8 mouse cellular contexts compared by ENCODE assay signal in genomic region chr11:22286371-22286872, GRCm38 (mm10). TPM values are rescaled to one million over a fixed set of nuclear protein-coding genes. Genes with fewer than 3 reads are reported as not detected.
DNase-seq lines count a peak whose midpoint lies in the region; ATAC-seq and TF ChIP-seq lines count a peak whose summit lies in the region.

No protein-coding gene starts in this region.

- TF ChIP-seq CTCF in kidney, postnatal 0 days (IDR thresholded peaks at IDR 0.05; ENCODE audit: low read depth) = 0 out of 2 replicates have a peak, but pooled peaks have one; percentile 20
- TF ChIP-seq CTCF in small intestine, adult 2 months (IDR thresholded peaks at IDR 0.05; ENCODE audit: extremely low read depth, insufficient read length, insufficient replicate concordance, low read depth, low read length) = no peak

- peak overlapping the region; percentile 87 for H3K9ac ChIP-seq in embryonic facial prominence, embryonic 11.5 days (replicated peaks; ENCODE audit: low read length)
- peak overlapping the region; percentile 94 for H3K9ac ChIP-seq in heart, embryonic 12.5 days
- H3K9ac ChIP-seq in kidney, postnatal 0 days (ENCODE audit: low read depth, low read length) = peak overlapping the region; percentile 83
- peak overlapping the region; percentile 85 for H3K9ac ChIP-seq in lung, embryonic 15.5 days

- no peaks in the 10 kb centered on the region for H3K27me3 ChIP-seq in embryonic facial prominence, embryonic 11.5 days (ENCODE audit: control insufficient read depth, insufficient read depth, low read length)
- H3K27me3 ChIP-seq in heart, embryonic 12.5 days (replicated peaks) = no peaks in the 10 kb centered on the region
- no peaks in the 10 kb centered on the region for H3K27me3 ChIP-seq in kidney, postnatal 0 days (ENCODE audit: insufficient read depth, low read length)
- H3K27me3 ChIP-seq in lung, embryonic 15.5 days = no peaks in the 10 kb centered on the region
- H3K27me3 ChIP-seq in small intestine, adult 2 months (ENCODE audit: control insufficient read depth, insufficient read depth, low read length) = no peaks in the 10 kb centered on the region

- TF ChIP-seq POLR2A in small intestine, adult 2 months (IDR thresholded peaks at IDR 0.05; ENCODE audit: low read depth, low read length) = no peak

- no peaks in the 10 kb centered on the region for H3K4me1 ChIP-seq in embryonic facial prominence, embryonic 11.5 days (ENCODE audit: control insufficient read depth, insufficient read depth, low read length)
- H3K4me1 ChIP-seq in heart, embryonic 12.5 days (replicated peaks) = peaks cover 20% of the 10 kb centered on the region
- 0 out of 2 replicates have a peak, but pooled peaks cover 3% of the 10 kb centered on the region for H3K4me1 ChIP-seq in kidney, postnatal 0 days (replicated peaks; ENCODE audit: insufficient read depth, low read length)
- peaks cover 15% of the 10 kb centered on the region for H3K4me1 ChIP-seq in lung, embryonic 15.5 days
- peaks cover 2% of the 10 kb centered on the region for H3K4me1 ChIP-seq in small intestine, adult 2 months (ENCODE audit: control insufficient read depth, insufficient read depth, insufficient read length, low read length)

- H3K36me3 ChIP-seq in embryonic facial prominence, embryonic 11.5 days (replicated peaks; ENCODE audit: control insufficient read depth, insufficient read depth, low read depth, low read length) = no peaks in the 10 kb centered on the region
- peaks cover 15% of the 10 kb centered on the region for H3K36me3 ChIP-seq in heart, embryonic 12.5 days
- H3K36me3 ChIP-seq in kidney, postnatal 0 days (ENCODE audit: insufficient read depth, low read length) = no peaks in the 10 kb centered on the region
- peaks cover 11% of the 10 kb centered on the region; the same call in 1 of the 2 replicates for H3K36me3 ChIP-seq in lung, embryonic 15.5 days
- H3K36me3 ChIP-seq in small intestine, adult 2 months (ENCODE audit: control insufficient read depth, insufficient read depth, low read length) = 0 out of 2 replicates have a peak, but pooled peaks cover 2% of the 10 kb centered on the region

- H3K4me3 ChIP-seq in embryonic facial prominence, embryonic 11.5 days (ENCODE audit: low read depth, low read length) = peak overlapping the region; percentile 70
- H3K4me3 ChIP-seq in heart, embryonic 12.5 days = peak overlapping the region; percentile 95
- peak overlapping the region; percentile 73 for H3K4me3 ChIP-seq in kidney, postnatal 0 days (replicated peaks; ENCODE audit: low read depth, low read length)
- peak overlapping the region; percentile 91 for H3K4me3 ChIP-seq in lung, embryonic 15.5 days
- peak overlapping the region; percentile 99 for H3K4me3 ChIP-seq in small intestine, adult 2 months (ENCODE audit: low read depth, low read length)

- under 1% methylated on average over 37 of the region's 39 CpGs for WGBS in embryonic facial prominence, embryonic 11.5 days
- under 1% methylated on average over 37 of the region's 39 CpGs for WGBS in heart, embryonic 12.5 days
- under 1% methylated on average over 39 of the region's 39 CpGs for WGBS in kidney, postnatal 0 days
- WGBS in lung, embryonic 15.5 days = under 1% methylated on average over 39 of the region's 39 CpGs
- under 1% methylated on average over 38 of the region's 39 CpGs for WGBS in small intestine, adult 2 months

- no peaks in the 10 kb centered on the region for H3K9me3 ChIP-seq in embryonic facial prominence, embryonic 11.5 days (replicated peaks; ENCODE audit: control insufficient read depth, low read length)
- no peaks in the 10 kb centered on the region for H3K9me3 ChIP-seq in heart, embryonic 12.5 days (replicated peaks)
- no peaks in the 10 kb centered on the region for H3K9me3 ChIP-seq in kidney, postnatal 0 days (replicated peaks; ENCODE audit: low read length)
- H3K9me3 ChIP-seq in lung, embryonic 15.5 days = no peaks in the 10 kb centered on the region

- ATAC-seq in embryonic facial prominence, embryonic 11.5 days (replicated peaks; ENCODE audit: insufficient number of reproducible peaks, low FRiP score, low TSS enrichment, low read depth) = peak; percentile 77
- ATAC-seq in heart, embryonic 12.5 days (ENCODE audit: insufficient number of reproducible peaks, low FRiP score) = peak; percentile 67
- peak; percentile 71 for ATAC-seq in kidney, postnatal 0 days (replicated peaks; ENCODE audit: low FRiP score, low read depth)
- peak; percentile 60 for ATAC-seq in lung, embryonic 15.5 days (ENCODE audit: borderline replicate concordance, extremely low read depth, low FRiP score, low TSS enrichment)

- peak overlapping the region; percentile 36 for H3K4me2 ChIP-seq in embryonic facial prominence, embryonic 11.5 days (ENCODE audit: low read depth, low read length)
- H3K4me2 ChIP-seq in heart, embryonic 12.5 days = peak overlapping the region; percentile 78
- peak overlapping the region; percentile 86 for H3K4me2 ChIP-seq in kidney, postnatal 0 days (ENCODE audit: low read length)
- H3K4me2 ChIP-seq in lung, embryonic 15.5 days = peak overlapping the region; percentile 84

- H3K27ac ChIP-seq in embryonic facial prominence, embryonic 11.5 days (replicated peaks; ENCODE audit: low read depth, low read length) = peak overlapping the region; percentile 72
- H3K27ac ChIP-seq in heart, embryonic 12.5 days (ENCODE audit: poor library complexity, severe bottlenecking) = peak overlapping the region; percentile 88
- H3K27ac ChIP-seq in kidney, postnatal 0 days = peak overlapping the region; percentile 85
- H3K27ac ChIP-seq in lung, embryonic 15.5 days = peak overlapping the region; percentile 87
- H3K27ac ChIP-seq in small intestine, adult 2 months (ENCODE audit: insufficient read depth, low read depth, low read length) = peak overlapping the region; percentile 35

- peak; percentile 81 for DNase-seq in embryo, embryonic 10 days (ENCODE audit: low spot score)
- DNase-seq in embryo, embryonic 9.5 days (ENCODE audit: extremely low spot score) = no peak
- peak; percentile 51 for DNase-seq in R1 (ENCODE audit: low read depth, low spot score)
- peak; percentile 57 for DNase-seq in embryonic facial prominence, embryonic 11.5 days (ENCODE audit: low spot score)
- peak; percentile 61 for DNase-seq in kidney, postnatal 0 days (ENCODE audit: low spot score)

RNA-seq across cellular contexts. Expression of gene Ehbp1, which starts 55.7 kb away (rescaled TPM):
- 9.9 and 12.0 TPM in 2 replicates for polyA plus RNA-seq in embryonic facial prominence, embryonic 11.5 days (2014; fragmentation: Nextera tagmentation; extraction: Ambion mirVana)
- 21.4 and 24.3 TPM in 2 replicates for polyA plus RNA-seq in heart, embryonic 12.5 days (2016; fragmentation: Nextera tagmentation; extraction: Ambion mirVana)
- 3.9 and 4.1 TPM in 2 replicates for polyA plus RNA-seq in kidney, postnatal 0 days (2015; fragmentation: Nextera tagmentation; extraction: Ambion mirVana)
- polyA plus RNA-seq in lung, embryonic 15.5 days (2015; fragmentation: Nextera tagmentation; extraction: Ambion mirVana) = 9.5 and 11.2 TPM in 2 replicates
- 0.11 and 0.70 TPM in 2 replicates for polyA plus RNA-seq in small intestine, adult 2 months (2012; rRNA removed)

Comparison
In these comparisons a context has a peak if more than half of its experiments do, and no peak if none do; other contexts are left out.
1. H3K27ac ChIP-seq: peak in every context shown above with its lines; median percentile 88 in heart, embryonic 12.5 days; 87 in lung, embryonic 15.5 days; 85 in kidney, postnatal 0 days; 72 in embryonic facial prominence, embryonic 11.5 days; 35 in small intestine, adult 2 months.
2. H3K4me2 ChIP-seq: peak in every context shown above with its lines; median percentile 86 in kidney, postnatal 0 days; 84 in lung, embryonic 15.5 days; 78 in heart, embryonic 12.5 days; 36 in embryonic facial prominence, embryonic 11.5 days.